In the genomic region with DNA sequence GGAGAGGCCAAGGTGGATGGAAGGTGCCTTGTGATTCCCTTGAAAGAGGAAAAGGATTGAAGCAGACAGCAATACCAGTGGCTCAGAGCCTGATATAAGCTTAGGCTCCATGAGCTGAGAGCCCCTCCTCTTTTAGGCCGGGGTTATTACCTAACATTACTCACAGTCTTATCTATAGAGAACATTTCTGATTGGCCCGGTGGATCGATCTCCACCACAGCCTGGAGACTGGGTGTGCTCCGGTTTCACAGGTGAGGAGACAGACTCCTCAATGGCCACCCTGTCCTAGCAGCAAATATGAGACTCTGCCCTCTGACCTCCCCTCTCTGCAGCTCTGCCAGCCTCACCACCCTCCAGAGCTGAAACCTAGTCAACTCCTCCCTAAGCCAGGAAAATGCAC, we compare ENCODE assay signal across 13 mouse cellular contexts. TPM values are rescaled to one million over a fixed set of nuclear protein-coding genes. Genes with fewer than 3 reads are reported as not detected.
"Had no signal": no experiment of that assay in that cellular context is flagged by ENCODE, and none has a peak within 500 bp of the region (broad histone marks: within the 10 kb centered on the region; RNA-seq: fewer than 3 reads in every experiment).

No protein-coding gene starts in this region.

- H3K4me3 ChIP-seq: limb, embryonic 13.5 days; megakaryocyte, embryonic 14.5 days; midbrain, embryonic 15.5 days; neural tube, embryonic 12.5 days had no signal

- H3K27ac ChIP-seq: limb, embryonic 13.5 days; liver, embryonic 14.5 days; midbrain, embryonic 15.5 days; neural tube, embryonic 12.5 days had no signal

- H3K9ac ChIP-seq: limb, embryonic 13.5 days; liver, embryonic 14.5 days; lung, embryonic 14.5 days; midbrain, embryonic 15.5 days; neural tube, embryonic 12.5 days had no signal

- H3K9me3 ChIP-seq: limb, embryonic 13.5 days; midbrain, embryonic 15.5 days; neural tube, embryonic 12.5 days had no signal

- DNase-seq: kidney, adult 18-20 months; kidney, postnatal 10 days; lung, embryonic 14.5 days; lung, postnatal 10 days; lung, postnatal 4 days; thymus, postnatal 36 days had no signal

- ATAC-seq: midbrain, embryonic 15.5 days had no signal

- H3K4me2 ChIP-seq: limb, embryonic 13.5 days; lung, embryonic 14.5 days; midbrain, embryonic 11.5 days; midbrain, embryonic 15.5 days; neural tube, embryonic 12.5 days had no signal

- H3K36me3 ChIP-seq: limb, embryonic 13.5 days; midbrain, embryonic 15.5 days; neural tube, embryonic 12.5 days had no signal

RNA-seq across cellular contexts. Expression of gene Rasgrf1, which starts 3.4 kb away (rescaled TPM):
- total RNA-seq: neutrophil, adult 5-6 weeks had no signal
